Mouse (Mus musculus) MN1 (cell line): ENCODE results near the gene Fahd2a.

ENCODE experiments used
- DNase-seq: peaks from one replicate; pipeline ENCODE4 v3.0.0-alpha.2; 2016; ENCODE audit warnings: low spot score

Fahd2a gene

DNA sequence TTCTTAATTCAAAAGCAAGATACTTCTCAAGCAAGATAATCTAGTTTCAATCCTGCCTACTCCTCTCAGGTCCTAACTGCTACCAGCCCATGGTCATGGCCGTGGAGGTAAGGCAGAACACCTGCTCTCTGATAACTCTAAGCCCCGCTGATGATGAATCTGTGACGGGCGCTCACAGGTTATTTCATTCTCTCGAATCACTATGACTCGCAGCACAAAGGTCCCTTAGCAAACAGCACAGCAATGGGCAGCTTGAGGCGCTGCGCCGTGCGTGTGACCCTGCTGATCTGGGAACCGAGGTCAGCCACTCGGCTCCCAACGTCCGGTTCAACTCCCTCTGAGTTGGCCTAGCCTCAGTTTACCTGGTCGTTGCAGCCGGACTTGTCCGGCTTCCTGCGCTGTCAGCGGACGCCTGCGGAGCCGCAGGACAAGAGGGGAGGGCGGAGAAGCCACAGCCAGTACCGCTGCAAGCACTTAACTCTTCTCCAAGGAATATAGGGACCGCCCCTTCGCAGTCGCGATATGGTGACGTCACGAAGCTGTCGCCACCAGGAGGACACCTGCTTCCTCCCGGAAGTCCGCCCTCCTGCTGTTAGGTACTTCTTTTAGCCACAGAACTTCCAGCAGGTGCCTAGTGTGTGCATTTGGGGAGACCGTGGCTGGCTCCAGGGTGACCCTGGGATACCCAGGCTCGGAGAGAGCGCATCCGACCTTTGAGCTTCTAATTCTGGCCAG is at the start of gene Fahd2a:
Gene Fahd2a (minus strand): TSS at position 511 of the 735 bp plus-strand sequence.
- peak; percentile 56 for DNase-seq

GRCm38 (mm10) chr2:127484476-127485170 is 40.3 kb upstream of the Fahd2a start:
- peak; percentile 91 for DNase-seq

- peak; percentile 47 for DNase-seq
Observed at GRCm38 (mm10) chr2:127483001-127483400, 38.6 kb upstream of the Fahd2a start.

- DNase-seq: peak; percentile 75
Observed at GRCm38 (mm10) chr2:127482533-127482911, 38.2 kb upstream of the Fahd2a start.

GRCm38 (mm10) chr2:127481841-127482532 is 37.6 kb upstream of the Fahd2a start:
- peak; percentile 36 for DNase-seq

DNA sequence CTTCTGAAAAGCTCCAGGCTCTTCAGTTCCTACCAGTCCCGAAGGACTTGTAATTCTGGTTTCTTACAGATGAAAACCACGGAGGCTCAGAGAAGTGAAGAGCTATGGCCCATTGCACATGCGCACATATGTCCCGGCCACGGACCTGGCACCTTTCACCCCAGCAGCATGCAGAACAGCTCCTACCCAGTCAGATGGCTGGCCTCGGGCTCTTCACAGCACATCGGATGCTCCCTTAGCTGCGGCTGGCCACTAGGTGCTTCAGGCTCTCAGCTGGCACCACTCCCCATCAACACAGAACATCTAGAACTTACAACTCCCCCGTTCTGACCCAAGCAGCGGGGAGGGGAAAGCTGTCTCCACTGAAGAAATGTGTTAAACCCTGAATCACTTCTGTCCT is 35.4 kb upstream of the Fahd2a start:
- no peak for DNase-seq

DNA sequence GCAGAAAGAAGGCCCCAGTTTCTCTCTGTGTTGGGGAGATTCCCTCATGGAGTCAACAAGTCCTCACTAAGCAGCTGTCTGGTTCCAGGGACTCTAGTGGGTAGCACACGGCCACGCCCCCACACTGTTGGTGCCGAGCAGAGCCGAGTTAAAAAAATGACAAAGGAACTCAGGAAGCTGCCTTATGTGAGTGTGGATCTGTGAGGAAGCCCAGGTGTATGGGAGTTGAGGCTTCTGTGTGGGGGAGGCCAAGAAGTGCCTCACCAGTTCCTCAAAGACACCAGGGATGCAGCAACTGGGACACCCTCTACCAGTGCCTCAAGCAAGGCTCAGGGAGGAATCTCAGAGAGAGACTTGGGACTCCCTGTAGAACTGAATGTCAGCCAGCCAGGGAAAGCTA is 34.8 kb upstream of the Fahd2a start:
- no peak for DNase-seq

DNA sequence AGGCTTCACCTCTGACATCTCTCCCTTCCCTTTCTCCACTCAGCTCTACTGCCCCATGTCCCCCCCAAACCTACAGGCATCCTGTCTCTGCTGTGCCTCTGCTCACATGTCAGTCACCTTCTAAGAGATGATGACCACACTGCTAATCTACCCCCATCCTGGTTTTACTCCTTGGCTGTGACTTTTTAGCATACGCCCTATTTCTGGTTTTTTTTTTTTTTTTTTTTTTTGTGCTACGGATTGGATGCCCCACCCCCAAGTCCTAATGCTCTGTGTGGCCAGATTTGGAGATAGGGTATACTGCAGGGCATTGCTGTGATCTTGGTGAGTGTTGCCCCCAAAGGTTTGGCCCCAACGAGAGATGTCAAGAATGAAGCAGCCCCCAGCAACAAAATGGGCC is 27.9 kb upstream of the Fahd2a start:
- DNase-seq: no peak

DNA sequence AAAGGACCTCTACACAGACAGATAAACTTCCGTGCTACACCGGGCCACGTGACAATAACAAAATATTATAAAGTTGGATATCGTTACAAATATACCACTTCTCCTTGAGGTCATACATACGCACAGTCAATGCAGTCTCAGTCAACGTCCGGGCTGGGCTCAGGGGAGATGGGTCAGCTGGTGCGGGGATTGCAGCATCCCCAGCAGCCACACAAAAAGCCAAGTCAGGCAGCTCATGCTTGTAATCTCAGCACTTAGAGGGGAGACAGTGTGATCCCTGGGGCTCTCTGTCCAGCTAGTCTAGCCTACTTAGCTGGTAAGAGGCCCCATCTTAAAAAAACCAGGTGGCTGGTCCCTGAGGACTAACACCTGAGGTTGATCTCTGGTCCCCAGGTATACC is 26.9 kb upstream of the Fahd2a start:
- DNase-seq: no peak

GRCm38 (mm10) chr2:127470661-127471060 is 26.3 kb upstream of the Fahd2a start:
- DNase-seq: no peak

GRCm38 (mm10) chr2:127470183-127470582 is 25.8 kb upstream of the Fahd2a start:
- no peak for DNase-seq

- peak; percentile 77 for DNase-seq
Observed at GRCm38 (mm10) chr2:127462314-127462713, 17.9 kb upstream of the Fahd2a start.

- peak; percentile 65 for DNase-seq
Observed at GRCm38 (mm10) chr2:127461351-127461750, 17.0 kb upstream of the Fahd2a start.

- no peak for DNase-seq
Observed at GRCm38 (mm10) chr2:127459341-127459740, 15.0 kb upstream of the Fahd2a start.

DNA sequence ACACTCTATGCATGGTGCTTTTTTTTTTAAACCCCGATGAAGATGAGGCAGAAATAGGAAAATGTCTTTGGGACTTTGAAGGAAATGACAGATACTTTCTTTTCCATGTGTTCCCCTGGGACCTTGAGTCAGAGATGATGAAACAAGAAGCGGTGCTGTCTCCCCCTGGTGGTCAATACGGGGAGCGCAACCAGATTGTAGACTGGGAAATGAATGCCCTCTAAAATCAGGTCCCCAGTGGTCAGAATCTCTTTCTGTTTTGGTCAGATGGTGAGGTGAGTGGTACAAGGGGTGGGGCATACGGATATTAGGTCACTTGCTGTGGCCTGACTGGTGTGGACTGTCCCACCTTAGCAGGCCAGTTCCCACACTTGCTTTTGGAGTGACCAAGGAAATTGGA is 9.4 kb upstream of the Fahd2a start:
- peak; percentile 86 for DNase-seq

DNA sequence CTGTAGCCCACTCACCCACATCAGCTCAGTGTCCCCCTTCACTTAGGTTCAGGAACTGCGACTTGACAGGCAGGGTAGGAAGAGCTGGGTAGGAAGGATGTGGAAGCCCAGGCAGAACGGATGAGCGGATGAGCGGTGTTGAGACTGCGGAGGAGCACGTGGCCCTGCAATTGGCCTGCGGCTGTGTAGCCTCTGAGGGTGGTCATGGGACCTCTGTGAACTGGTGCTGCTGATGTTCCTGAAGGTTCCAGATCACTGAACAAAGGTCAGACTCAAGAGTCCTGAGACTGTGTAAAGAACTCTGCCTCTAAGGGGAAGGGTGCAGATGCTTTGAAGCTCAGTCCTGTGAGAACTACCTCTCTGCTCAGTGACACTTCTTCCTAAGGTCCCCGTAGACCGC is 8.8 kb upstream of the Fahd2a start:
- DNase-seq: no peak

DNA sequence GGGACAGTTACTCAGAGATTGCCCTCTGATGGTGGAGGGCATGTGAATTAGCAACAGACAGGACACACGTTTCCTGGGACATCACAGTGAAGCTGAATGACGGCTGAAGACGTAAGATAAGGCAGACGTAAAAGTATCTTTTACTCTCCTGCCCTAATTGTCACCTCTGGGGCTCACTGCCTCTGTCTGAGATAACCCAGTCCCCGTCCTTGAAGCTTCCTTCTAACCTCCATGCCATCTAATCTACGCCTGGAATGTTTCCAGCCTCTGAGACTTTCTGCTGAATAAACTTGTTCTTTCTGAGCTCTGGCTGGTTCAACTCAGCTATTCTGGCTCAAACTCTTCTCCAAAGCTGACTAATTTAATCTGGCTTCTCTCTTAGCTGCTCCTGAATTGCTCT is 7.4 kb upstream of the Fahd2a start:
- no peak for DNase-seq

GRCm38 (mm10) chr2:127449691-127450090 is 5.3 kb upstream of the Fahd2a start:
- no peak for DNase-seq

GRCm38 (mm10) chr2:127446847-127447246 is 2.5 kb upstream of the Fahd2a start:
- DNase-seq: no peak

- no peak for DNase-seq
Observed at GRCm38 (mm10) chr2:127437697-127438096, 6.7 kb downstream of the Fahd2a start.

DNA sequence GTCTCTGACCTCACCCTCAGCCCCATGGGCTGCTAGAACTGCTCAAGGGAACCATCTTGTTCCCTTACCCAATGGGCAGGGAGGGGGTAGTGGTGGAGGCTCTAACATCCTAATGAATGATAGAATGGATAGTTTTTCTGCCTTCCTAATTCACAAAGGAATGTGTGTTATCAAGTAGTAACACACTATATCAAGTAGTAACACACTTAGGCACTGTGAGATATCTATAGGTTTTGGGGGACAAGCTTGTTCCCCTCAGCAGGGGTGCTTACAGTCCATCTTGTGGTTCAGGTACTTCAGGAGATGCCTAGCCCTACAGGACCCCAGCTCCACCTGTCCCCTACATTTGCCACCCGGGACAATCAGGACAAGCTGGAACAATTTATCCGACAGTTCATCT is 8.8 kb downstream of the Fahd2a start:
- DNase-seq: no peak

DNA sequence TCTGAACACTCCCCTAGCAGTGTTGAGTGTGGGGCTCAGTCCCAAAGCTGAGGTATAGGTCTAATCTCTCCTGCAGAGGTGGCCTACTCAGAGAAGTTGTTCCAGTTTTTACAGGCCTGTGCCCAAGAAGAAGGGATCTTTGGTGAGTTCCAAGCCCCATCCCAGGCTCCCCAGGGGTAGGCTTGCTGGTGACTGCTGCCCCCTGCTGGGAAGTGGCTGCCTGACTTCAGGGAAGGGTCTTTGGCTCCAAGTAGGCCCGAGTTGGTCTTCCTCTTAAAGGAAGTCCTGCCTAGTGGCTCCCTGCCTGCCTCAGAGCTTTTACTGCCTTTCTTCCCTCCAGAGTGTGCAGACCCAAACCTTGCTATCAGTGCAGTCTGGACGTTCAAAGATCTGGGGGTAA is 9.2 kb downstream of the Fahd2a start:
- DNase-seq: peak; percentile 42
